Mouse (Mus musculus): Measurements from ENCODE around the gene Olfr140. TPM values are rescaled to one million over a fixed set of nuclear protein-coding genes. Genes with fewer than 3 reads are reported as not detected.

The Olfr140 gene
- not detected in 2 replicates for polyA plus RNA-seq (2014; fragmentation: Nextera tagmentation; extraction: Ambion mirVana)

GRCm38 (mm10) chr2:90063494-90063893 lies at the start of gene Olfr140:
Olfr140 (minus strand) TSS chr2:90063594.
- Histone ChIP-seq H3K27ac (ENCODE audit: low read length) (no peak within 1 kb of the TSS), H3K4me1 (ENCODE audit: control insufficient read depth, insufficient read depth, low read length) (no peaks in the 10 kb centered on the region), H3K27me3 (ENCODE audit: control insufficient read depth, insufficient read depth, low read length) (no peaks in the 10 kb centered on the region), H3K4me2 (replicated peaks; ENCODE audit: low read depth, low read length) (no peak within 1 kb of the TSS), H3K36me3 (ENCODE audit: control insufficient read depth, insufficient read depth, low read length) (no peaks in the 10 kb centered on the region), H3K9ac (replicated peaks; ENCODE audit: low read depth, low read length) (no peak within 1 kb of the TSS), H3K4me3 (ENCODE audit: low read depth, low read length) (no peak within 1 kb of the TSS), H3K9me3 (ENCODE audit: control insufficient read depth, low read depth, low read length) (no peaks in the 10 kb centered on the region)
- no peak for ATAC-seq (ENCODE audit: insufficient number of reproducible peaks, insufficient read depth, low FRiP score, low read depth)

DNA sequence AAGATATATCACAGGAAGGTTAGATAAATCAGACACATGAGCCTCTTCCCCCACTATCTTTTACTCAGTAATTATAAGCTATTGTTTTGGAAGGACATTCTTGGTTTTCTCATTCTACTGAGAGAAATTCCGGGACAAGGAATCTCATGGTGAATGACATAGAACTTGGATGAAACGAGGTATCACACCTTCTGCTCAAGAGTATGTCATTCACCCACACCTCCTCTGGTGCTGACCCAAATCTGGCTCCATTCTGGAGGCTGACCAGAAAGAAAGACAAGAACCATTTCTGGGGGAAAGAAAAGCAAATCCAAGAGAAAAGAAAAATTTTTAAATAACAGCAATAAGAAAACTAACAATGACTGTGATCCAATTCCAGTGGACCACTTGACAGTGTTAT lies 6.7 kb upstream of the Olfr140 start:
- no peak overlapping the region for H3K4me2 ChIP-seq (replicated peaks; ENCODE audit: low read depth, low read length)
- no peak overlapping the region for H3K27ac ChIP-seq (ENCODE audit: low read length)
- no peak overlapping the region for H3K4me3 ChIP-seq (ENCODE audit: low read depth, low read length)
- no peaks in the 10 kb centered on the region for H3K27me3 ChIP-seq (ENCODE audit: control insufficient read depth, insufficient read depth, low read length)
- H3K9ac ChIP-seq (replicated peaks; ENCODE audit: low read depth, low read length) = no peak overlapping the region
- H3K9me3 ChIP-seq (ENCODE audit: control insufficient read depth, low read depth, low read length) = no peaks in the 10 kb centered on the region
- no peaks in the 10 kb centered on the region for H3K36me3 ChIP-seq (ENCODE audit: control insufficient read depth, insufficient read depth, low read length)
- no peak for ATAC-seq (ENCODE audit: insufficient number of reproducible peaks, insufficient read depth, low FRiP score, low read depth)
- H3K4me1 ChIP-seq (ENCODE audit: control insufficient read depth, insufficient read depth, low read length) = no peaks in the 10 kb centered on the region
- WGBS = 68% methylated on average over 2 of the region's 2 CpGs

DNA sequence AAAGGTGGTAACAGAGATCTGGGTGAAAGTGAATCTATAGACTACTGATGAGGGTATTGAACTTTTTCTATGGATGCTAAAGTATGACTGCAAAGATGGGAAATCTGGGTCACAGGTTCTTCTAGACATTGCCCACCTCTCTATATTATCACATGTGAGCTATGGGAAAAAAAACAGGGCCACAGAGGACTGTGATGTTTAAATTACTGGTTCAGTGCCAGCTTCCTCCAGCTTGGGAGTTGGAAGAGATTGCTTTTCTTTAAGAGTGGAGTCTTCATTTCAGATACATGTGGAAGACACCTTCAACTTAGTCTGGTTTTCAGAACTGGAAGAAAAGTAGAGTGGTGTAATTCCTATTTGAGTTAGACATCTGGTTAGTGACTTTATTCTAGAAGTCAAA lies 28.4 kb downstream of the Olfr140 start, which contains the start of gene Olfr1265:
TSS of gene Olfr1265 (plus strand) at position 301 of the 400 bp plus-strand sequence.
- no peak within 1 kb of the TSS for H3K4me3 ChIP-seq (ENCODE audit: low read depth, low read length)
- H3K27me3 ChIP-seq (ENCODE audit: control insufficient read depth, insufficient read depth, low read length) = no peaks in the 10 kb centered on the region
- no peaks in the 10 kb centered on the region for H3K4me1 ChIP-seq (ENCODE audit: control insufficient read depth, insufficient read depth, low read length)
- H3K9ac ChIP-seq (replicated peaks; ENCODE audit: low read depth, low read length) = no peak within 1 kb of the TSS
- H3K9me3 ChIP-seq (ENCODE audit: control insufficient read depth, low read depth, low read length) = no peaks in the 10 kb centered on the region
- H3K36me3 ChIP-seq (ENCODE audit: control insufficient read depth, insufficient read depth, low read length) = no peaks in the 10 kb centered on the region
- no peak for ATAC-seq (ENCODE audit: insufficient number of reproducible peaks, insufficient read depth, low FRiP score, low read depth)
- no peak within 1 kb of the TSS for H3K27ac ChIP-seq (ENCODE audit: low read length)
- H3K4me2 ChIP-seq (replicated peaks; ENCODE audit: low read depth, low read length) = no peak within 1 kb of the TSS

DNA sequence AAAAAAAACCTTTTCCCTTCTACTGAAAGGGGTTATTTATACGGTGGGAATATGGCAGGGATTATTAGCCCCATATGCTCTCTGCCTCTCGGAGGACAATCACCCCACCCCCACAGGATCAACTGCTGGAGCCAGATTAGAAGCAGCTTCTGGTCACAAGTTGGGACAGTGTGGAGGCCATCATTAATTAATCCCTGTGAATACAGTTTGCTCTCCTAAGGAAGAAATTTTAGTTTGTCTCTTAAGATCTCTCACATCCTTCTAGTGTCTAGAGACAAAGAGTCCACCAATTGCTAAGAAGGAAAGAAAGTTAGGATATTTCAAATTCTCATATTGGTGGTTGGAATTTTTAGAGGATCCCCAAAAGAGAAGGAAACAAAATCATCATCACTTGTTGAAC lies 37.9 kb downstream of the Olfr140 start, which contains the start of gene Olfr1264:
TSS of gene Olfr1264 (minus strand) at position 101 of the 400 bp plus-strand sequence.
- no peaks in the 10 kb centered on the region for H3K4me1 ChIP-seq (ENCODE audit: control insufficient read depth, insufficient read depth, low read length)
- H3K27ac ChIP-seq (ENCODE audit: low read length) = no peak within 1 kb of the TSS
- no peaks in the 10 kb centered on the region for H3K27me3 ChIP-seq (ENCODE audit: control insufficient read depth, insufficient read depth, low read length)
- 68% methylated on average over 2 of the region's 2 CpGs for WGBS
- H3K9ac ChIP-seq (replicated peaks; ENCODE audit: low read depth, low read length) = no peak within 1 kb of the TSS
- H3K4me3 ChIP-seq (ENCODE audit: low read depth, low read length) = no peak within 1 kb of the TSS
- no peak for ATAC-seq (ENCODE audit: insufficient number of reproducible peaks, insufficient read depth, low FRiP score, low read depth)
- H3K9me3 ChIP-seq (ENCODE audit: control insufficient read depth, low read depth, low read length) = no peaks in the 10 kb centered on the region
- H3K36me3 ChIP-seq (ENCODE audit: control insufficient read depth, insufficient read depth, low read length) = no peaks in the 10 kb centered on the region
- H3K4me2 ChIP-seq (replicated peaks; ENCODE audit: low read depth, low read length) = no peak within 1 kb of the TSS

GRCm38 (mm10) chr2:90011831-90012230 lies 51.6 kb downstream of the Olfr140 start, which contains the start of gene Olfr1263:
Olfr1263 (plus strand) TSS chr2:90012131.
- H3K9me3 ChIP-seq (ENCODE audit: control insufficient read depth, low read depth, low read length) = no peaks in the 10 kb centered on the region
- 83% methylated on average over 2 of the region's 2 CpGs for WGBS
- H3K27me3 ChIP-seq (ENCODE audit: control insufficient read depth, insufficient read depth, low read length) = no peaks in the 10 kb centered on the region
- H3K4me2 ChIP-seq (replicated peaks; ENCODE audit: low read depth, low read length) = no peak within 1 kb of the TSS
- H3K4me1 ChIP-seq (ENCODE audit: control insufficient read depth, insufficient read depth, low read length) = no peaks in the 10 kb centered on the region
- H3K9ac ChIP-seq (replicated peaks; ENCODE audit: low read depth, low read length) = no peak within 1 kb of the TSS
- no peak within 1 kb of the TSS for H3K27ac ChIP-seq (ENCODE audit: low read length)
- ATAC-seq (ENCODE audit: insufficient number of reproducible peaks, insufficient read depth, low FRiP score, low read depth) = no peak
- no peak within 1 kb of the TSS for H3K4me3 ChIP-seq (ENCODE audit: low read depth, low read length)
- no peaks in the 10 kb centered on the region for H3K36me3 ChIP-seq (ENCODE audit: control insufficient read depth, insufficient read depth, low read length)

GRCm38 (mm10) chr2:89999845-90000244 lies 63.5 kb downstream of the Olfr140 start, which contains the start of gene Olfr1262:
Olfr1262 (plus strand) TSS chr2:90000145.
- H3K4me3 ChIP-seq (ENCODE audit: low read depth, low read length) = no peak within 1 kb of the TSS

More at GRCm38 (mm10) chr2:89999845-90000244, 63.5 kb downstream of the Olfr140 start, which contains the start of gene Olfr1262:
- Histone ChIP-seq H3K36me3 (ENCODE audit: control insufficient read depth, insufficient read depth, low read length) (no peaks in the 10 kb centered on the region), H3K9me3 (ENCODE audit: control insufficient read depth, low read depth, low read length) (no peaks in the 10 kb centered on the region), H3K9ac (replicated peaks; ENCODE audit: low read depth, low read length) (no peak within 1 kb of the TSS), H3K4me2 (replicated peaks; ENCODE audit: low read depth, low read length) (no peak within 1 kb of the TSS), H3K4me1 (ENCODE audit: control insufficient read depth, insufficient read depth, low read length) (no peaks in the 10 kb centered on the region), H3K27me3 (ENCODE audit: control insufficient read depth, insufficient read depth, low read length) (no peaks in the 10 kb centered on the region), H3K27ac (ENCODE audit: low read length) (no peak within 1 kb of the TSS)
- ATAC-seq (ENCODE audit: insufficient number of reproducible peaks, insufficient read depth, low FRiP score, low read depth) = no peak

Other genes starting within 250 kb of the Olfr140 start
- not detected in 2 replicates for gene Olfr1256, start 222.0 kb downstream of the Olfr140 start, polyA plus RNA-seq (2014; fragmentation: Nextera tagmentation; extraction: Ambion mirVana)
- gene Olfr48, start 215.4 kb downstream of the Olfr140 start, polyA plus RNA-seq (2014; fragmentation: Nextera tagmentation; extraction: Ambion mirVana) = not detected in 2 replicates
- gene Olfr1257, start 185.2 kb downstream of the Olfr140 start, polyA plus RNA-seq (2014; fragmentation: Nextera tagmentation; extraction: Ambion mirVana) = not detected in 2 replicates
- not detected in 2 replicates for gene Olfr1258, start 136.3 kb downstream of the Olfr140 start, polyA plus RNA-seq (2014; fragmentation: Nextera tagmentation; extraction: Ambion mirVana)
- not detected in 2 replicates for gene Olfr1259, start 114.9 kb downstream of the Olfr140 start, polyA plus RNA-seq (2014; fragmentation: Nextera tagmentation; extraction: Ambion mirVana)
- not detected in 2 replicates for gene Olfr1260, start 89.3 kb downstream of the Olfr140 start, polyA plus RNA-seq (2014; fragmentation: Nextera tagmentation; extraction: Ambion mirVana)
- not detected in 2 replicates for gene Olfr1261, start 72.4 kb downstream of the Olfr140 start, polyA plus RNA-seq (2014; fragmentation: Nextera tagmentation; extraction: Ambion mirVana)
- not detected in 2 replicates for gene Olfr1262, start 63.4 kb downstream of the Olfr140 start, polyA plus RNA-seq (2014; fragmentation: Nextera tagmentation; extraction: Ambion mirVana)
- gene Olfr1263, start 51.5 kb downstream of the Olfr140 start, polyA plus RNA-seq (2014; fragmentation: Nextera tagmentation; extraction: Ambion mirVana) = not detected in 2 replicates
- gene Olfr1264, start 38.0 kb downstream of the Olfr140 start, polyA plus RNA-seq (2014; fragmentation: Nextera tagmentation; extraction: Ambion mirVana) = not detected in 2 replicates
- gene Olfr1265, start 28.3 kb downstream of the Olfr140 start, polyA plus RNA-seq (2014; fragmentation: Nextera tagmentation; extraction: Ambion mirVana) = not detected in 2 replicates
- gene Olfr1269, start 57.8 kb upstream of the Olfr140 start, polyA plus RNA-seq (2014; fragmentation: Nextera tagmentation; extraction: Ambion mirVana) = not detected in 2 replicates
- not detected in 2 replicates for gene Olfr32, start 78.7 kb upstream of the Olfr140 start, polyA plus RNA-seq (2014; fragmentation: Nextera tagmentation; extraction: Ambion mirVana)
- not detected in 2 replicates for gene Olfr1270, start 89.5 kb upstream of the Olfr140 start, polyA plus RNA-seq (2014; fragmentation: Nextera tagmentation; extraction: Ambion mirVana)
- gene Olfr1506, start 160.9 kb upstream of the Olfr140 start, polyA plus RNA-seq (2014; fragmentation: Nextera tagmentation; extraction: Ambion mirVana) = not detected in 2 replicates
- gene Olfr142, start 194.0 kb upstream of the Olfr140 start, polyA plus RNA-seq (2014; fragmentation: Nextera tagmentation; extraction: Ambion mirVana) = not detected in 2 replicates
- gene Olfr1271, start 207.4 kb upstream of the Olfr140 start, polyA plus RNA-seq (2014; fragmentation: Nextera tagmentation; extraction: Ambion mirVana) = not detected in 2 replicates
- not detected in 2 replicates for gene Olfr1272, start 229.2 kb upstream of the Olfr140 start, polyA plus RNA-seq (2014; fragmentation: Nextera tagmentation; extraction: Ambion mirVana)

All from stomach, embryonic 14.5 days (tissue).